Mouse (Mus musculus) heart, embryonic 14.5 days (tissue): Measurements from ENCODE around the gene Fancl. TPM values are rescaled to one million over a fixed set of nuclear protein-coding genes. Genes with fewer than 3 reads are reported as not detected.

Experiments
- ATAC-seq: fragments of 200-750 bp; cut with Nextera tagmentation; 2 replicates; pipeline ENCODE4 v1.8.0; 2017; ENCODE audit warnings: low read depth, moderate TSS enrichment; ENCODE audit not compliant: insufficient number of reproducible peaks, insufficient read depth, low FRiP score
- H3K27ac ChIP-seq, 2 experiments: fragments of 200-500 bp in 1 of 2; fragments of 300-500 bp in 1 of 2; sonication (generic) in 1 of 2; replicated peaks in 1 of 2; 2 replicates each; pipeline ENCODE4 v1.5.1; 2012 to 2014; ENCODE audit warnings: low read depth in 2 of 2, low read length in 2 of 2, control low read depth in 1 of 2, mild to moderate bottlenecking in 1 of 2, mixed read lengths in 1 of 2; ENCODE audit not compliant: control insufficient read depth in 1 of 2, insufficient read depth in 1 of 2
- H3K27me3 ChIP-seq: fragments of 300-500 bp; sonication (generic); 2 replicates; pipeline ENCODE4 v1.6.1; 2014; ENCODE audit warnings: mild to moderate bottlenecking, low read length, control low read depth; ENCODE audit not compliant: control insufficient read depth, insufficient read depth
- H3K36me3 ChIP-seq: fragments of 300-500 bp; sonication (generic); 2 replicates; pipeline ENCODE4 v1.6.1; 2014; ENCODE audit warnings: mild to moderate bottlenecking, control low read depth, low read length, mixed read lengths; ENCODE audit not compliant: control insufficient read depth, insufficient read depth
- H3K4me1 ChIP-seq, 2 experiments: fragments of 200-500 bp in 1 of 2; fragments of 300-500 bp in 1 of 2; sonication (generic) in 1 of 2; 2 replicates each; pipeline ENCODE4 v1.6.1; 2012 to 2014; ENCODE audit warnings: low read length in 2 of 2, control low read depth in 1 of 2, mixed read lengths in 1 of 2; ENCODE audit not compliant: control insufficient read depth in 2 of 2, insufficient read depth in 2 of 2
- H3K4me2 ChIP-seq: fragments of 300-500 bp; sonication (generic); 2 replicates; pipeline ENCODE4 v1.6.1; 2014; ENCODE audit warnings: mild to moderate bottlenecking, low read length
- H3K4me3 ChIP-seq, 2 experiments: fragments of 200-500 bp in 1 of 2; fragments of 300-500 bp in 1 of 2; sonication (generic) in 1 of 2; 2 replicates each; pipeline ENCODE4 v1.5.1; 2012 to 2014; ENCODE audit warnings: low read length in 2 of 2, mild to moderate bottlenecking in 2 of 2, control low read depth in 1 of 2, low read depth in 1 of 2, moderate library complexity in 1 of 2; ENCODE audit not compliant: control insufficient read depth in 1 of 2, insufficient read depth in 1 of 2
- H3K9ac ChIP-seq: fragments of 300-500 bp; sonication (generic); 2 replicates; pipeline ENCODE4 v1.6.1; 2014; ENCODE audit warnings: mild to moderate bottlenecking, low read length
- H3K9me3 ChIP-seq: fragments of 300-500 bp; sonication (generic); 2 replicates; pipeline ENCODE4 v1.6.1; 2016; ENCODE audit warnings: low read length, control low read depth; ENCODE audit not compliant: control insufficient read depth
- WGBS: fragments of 180-500 bp; shearing (Covaris S2); extraction: QIAGEN DNeasy Blood & Tissue Kit; methylation state at CpG from one replicate; pipeline ENCODE4 v1.1.7; 2014; 5-methylcytosine and 5-hydroxymethylcytosine counted together
- polyA plus RNA-seq: library from polyadenylated mRNA; unstranded; fragments of >200 nt; fragmentation: Nextera tagmentation; extraction: Ambion mirVana; gene quantifications from 2 replicates; pipeline ENCODE4 v1.2.1, GENCODE M21; 2014

Fancl gene
- polyA plus RNA-seq, 1 experiment from 2014 or later = 23.8 TPM

DNA sequence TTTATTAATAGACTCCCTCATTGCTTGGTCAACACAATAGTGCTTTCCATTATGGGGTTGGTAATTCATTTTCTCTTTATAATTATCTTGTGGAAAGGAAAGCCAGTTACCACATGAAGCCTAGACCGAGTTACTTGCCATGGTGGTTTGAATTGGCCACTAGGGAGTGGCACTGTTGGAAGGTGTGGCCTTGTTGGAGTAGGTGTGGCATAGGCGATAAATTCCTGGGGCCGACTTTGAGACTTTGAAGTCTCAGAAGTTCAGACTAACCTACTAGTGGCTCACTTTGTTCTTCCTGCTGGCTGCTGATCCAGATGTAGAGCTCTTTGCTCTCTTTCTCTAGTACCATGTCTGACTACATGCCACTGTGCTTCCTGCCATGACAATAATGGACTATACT, 63.9 kb downstream of the Fancl start:
- no peak for ATAC-seq
- H3K9me3 ChIP-seq = no peaks in the 10 kb centered on the region
- H3K9ac ChIP-seq = no peak overlapping the region
- no peak overlapping the region for H3K27ac ChIP-seq
- no peaks in the 10 kb centered on the region for H3K27me3 ChIP-seq
- no peak overlapping the region for H3K4me3 ChIP-seq
- H3K4me2 ChIP-seq = no peak overlapping the region
- no peaks in the 10 kb centered on the region for H3K36me3 ChIP-seq
- H3K4me1 ChIP-seq = peaks cover 2 to 6% of the 10 kb centered on the region in 2 experiments; a peak in 3 of 4 replicates
- WGBS = 77% methylated on average over 3 of the region's 3 CpGs

DNA sequence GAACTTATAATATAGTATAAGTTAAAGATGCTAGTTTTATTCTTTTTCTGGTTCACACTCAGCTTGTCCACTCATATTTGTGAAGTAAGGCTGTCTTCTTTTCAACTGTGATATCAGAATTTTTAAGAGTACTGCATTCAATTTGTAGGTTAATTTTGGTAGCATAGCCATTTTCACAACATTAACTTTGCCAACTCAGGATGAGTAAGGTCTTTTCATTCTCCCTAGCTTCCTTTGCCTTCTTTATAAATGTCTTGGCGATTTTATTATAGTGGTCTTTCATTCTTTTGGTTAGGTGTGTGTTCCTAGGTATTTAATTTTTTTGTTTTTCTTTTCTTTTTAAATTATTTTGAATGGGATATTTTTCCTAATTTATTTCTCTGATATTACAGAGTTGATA, 64.7 kb downstream of the Fancl start:
- 91% methylated on average over 1 of the region's 1 CpGs for WGBS
- H3K4me3 ChIP-seq = no peak overlapping the region
- no peak for ATAC-seq

DNA sequence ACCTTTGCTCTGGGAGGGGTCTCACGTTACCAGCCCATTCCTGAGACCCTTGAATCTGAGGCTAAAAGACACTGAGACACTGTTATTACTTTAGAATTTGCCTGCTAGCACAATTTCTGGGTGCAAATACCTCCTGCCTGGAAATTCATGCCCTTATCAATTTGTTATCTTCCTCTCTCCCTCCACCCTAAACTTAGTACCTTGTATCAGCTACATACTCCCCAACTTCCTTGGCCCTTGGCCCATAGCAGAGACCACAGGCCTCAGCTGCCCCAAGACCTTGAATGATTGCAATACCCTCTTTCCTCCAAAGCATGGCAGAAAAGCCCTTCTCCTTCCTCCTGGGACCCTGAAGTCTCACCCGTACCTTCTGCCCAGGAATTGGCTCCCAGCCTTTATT, 65.3 kb downstream of the Fancl start:
- 80% methylated on average over 2 of the region's 2 CpGs for WGBS

More for the DNA sequence above, 64.7 kb downstream of the Fancl start:
- Histone ChIP-seq H3K36me3 (no peaks in the 10 kb centered on the region), H3K4me1 (peaks cover 2 to 6% of the 10 kb centered on the region in 2 experiments; a peak in 3 of 4 replicates), H3K27me3 (no peaks in the 10 kb centered on the region), H3K4me2 (no peak overlapping the region), H3K9me3 (no peaks in the 10 kb centered on the region), H3K9ac (no peak overlapping the region), H3K27ac (no peak overlapping the region)

DNA sequence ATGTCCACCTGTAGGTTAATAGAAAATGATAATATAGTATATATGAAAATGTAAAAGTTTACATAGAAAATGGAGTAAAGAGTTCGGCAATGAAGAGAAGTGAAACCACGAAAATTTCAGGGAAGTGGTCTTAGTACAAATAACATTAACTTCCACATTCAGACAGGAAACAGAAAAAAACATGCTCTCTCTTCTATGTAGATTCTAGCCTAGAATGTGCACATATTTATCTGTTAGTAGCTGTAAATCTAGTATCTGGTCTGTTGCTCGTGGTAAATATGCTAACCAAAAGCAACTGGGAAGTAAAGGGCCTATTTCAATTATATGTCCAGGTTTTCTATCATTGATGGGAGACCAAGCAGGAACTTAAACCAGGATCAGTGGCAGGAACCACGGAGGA, 66.8 kb downstream of the Fancl start:
- no peak overlapping the region for H3K4me2 ChIP-seq
- H3K36me3 ChIP-seq = no peaks in the 10 kb centered on the region
- H3K27ac ChIP-seq = no peak overlapping the region
- peaks cover 2 to 6% of the 10 kb centered on the region in 2 experiments; a peak in 3 of 4 replicates for H3K4me1 ChIP-seq
- H3K4me3 ChIP-seq = no peak overlapping the region
- no peaks in the 10 kb centered on the region for H3K9me3 ChIP-seq
- ATAC-seq = no peak
- WGBS = 89% methylated on average over 4 of the region's 4 CpGs
- H3K27me3 ChIP-seq = no peaks in the 10 kb centered on the region
- H3K9ac ChIP-seq = no peak overlapping the region

More for the DNA sequence above, 65.3 kb downstream of the Fancl start:
- no peak overlapping the region for H3K27ac ChIP-seq
- H3K4me2 ChIP-seq = no peak overlapping the region
- no peaks in the 10 kb centered on the region for H3K36me3 ChIP-seq
- no peak overlapping the region for H3K4me3 ChIP-seq
- H3K4me1 ChIP-seq = peaks cover 2 to 6% of the 10 kb centered on the region in 2 experiments; a peak in 3 of 4 replicates
- no peak for ATAC-seq
- no peak overlapping the region for H3K9ac ChIP-seq
- H3K9me3 ChIP-seq = no peaks in the 10 kb centered on the region
- no peaks in the 10 kb centered on the region for H3K27me3 ChIP-seq

DNA sequence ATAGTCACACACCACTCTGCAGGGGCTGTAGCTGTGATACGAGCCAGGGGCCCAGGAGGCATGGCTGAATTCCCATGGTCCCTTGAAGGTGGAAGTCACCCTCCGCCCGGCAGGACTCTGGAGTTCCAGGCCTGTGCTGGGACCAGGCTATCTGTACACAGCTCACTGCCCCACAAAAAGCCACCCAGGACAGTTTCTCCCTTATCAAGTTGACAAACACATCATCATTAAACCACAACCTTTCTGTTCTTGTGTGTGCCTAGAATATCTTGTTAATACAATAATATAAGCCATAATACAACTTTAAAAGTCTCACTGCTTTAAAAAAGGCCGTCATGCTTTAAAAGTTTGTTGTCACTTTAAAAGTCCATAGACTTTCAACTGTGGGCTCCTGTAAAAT, 68.1 kb downstream of the Fancl start:
- WGBS = 76% methylated on average over 4 of the region's 4 CpGs
- Histone ChIP-seq H3K9me3 (no peaks in the 10 kb centered on the region), H3K4me1 (peaks cover 2 to 6% of the 10 kb centered on the region in 2 experiments; a peak in 3 of 4 replicates), H3K4me3 (no peak overlapping the region), H3K36me3 (no peaks in the 10 kb centered on the region), H3K9ac (no peak overlapping the region), H3K27ac (no peak overlapping the region), H3K27me3 (no peaks in the 10 kb centered on the region), H3K4me2 (no peak overlapping the region)
- no peak for ATAC-seq

DNA sequence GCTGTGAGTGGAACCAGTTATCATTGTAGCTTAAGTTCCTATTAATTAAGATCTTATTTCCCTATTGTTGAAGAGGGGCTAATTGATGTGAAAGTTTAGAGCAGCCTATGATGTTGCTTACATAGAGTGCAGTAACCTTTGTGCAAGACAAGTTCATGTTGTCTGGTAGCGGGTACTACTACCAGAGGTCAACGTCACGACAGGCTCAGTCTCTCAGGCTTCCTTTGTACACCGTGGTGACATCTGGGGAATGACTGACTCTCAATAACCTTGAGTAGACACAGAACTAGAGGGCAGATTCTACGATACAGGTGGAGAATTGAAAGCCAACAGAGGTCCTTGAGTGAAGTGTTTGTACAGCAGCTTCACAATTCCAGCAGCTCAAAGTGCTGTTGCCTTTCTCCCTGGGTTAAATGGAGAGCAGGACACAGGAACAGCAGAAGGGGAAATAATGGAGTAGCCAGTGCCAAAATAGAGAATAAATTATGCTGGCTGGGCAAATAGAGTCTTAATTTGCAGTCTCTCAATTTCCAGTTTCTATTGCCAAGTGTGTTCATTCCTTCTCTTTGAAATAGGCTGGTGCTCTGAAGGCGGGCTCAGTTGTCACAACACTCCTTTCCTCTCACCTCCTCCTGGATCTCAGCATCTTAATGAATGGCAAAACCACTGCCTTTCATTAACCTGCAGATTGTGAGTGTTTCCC, 91.3 kb downstream of the Fancl start:
- Histone ChIP-seq H3K27me3 (no peaks in the 10 kb centered on the region), H3K4me3 (no peak overlapping the region), H3K4me2 (no peak overlapping the region), H3K9me3 (no peaks in the 10 kb centered on the region), H3K4me1 (no peaks in the 10 kb centered on the region), H3K9ac (no peak overlapping the region), H3K27ac (no peak overlapping the region), H3K36me3 (peaks cover 29% of the 10 kb centered on the region)
- no peak for ATAC-seq
- 65% methylated on average over 6 of the region's 6 CpGs for WGBS

DNA sequence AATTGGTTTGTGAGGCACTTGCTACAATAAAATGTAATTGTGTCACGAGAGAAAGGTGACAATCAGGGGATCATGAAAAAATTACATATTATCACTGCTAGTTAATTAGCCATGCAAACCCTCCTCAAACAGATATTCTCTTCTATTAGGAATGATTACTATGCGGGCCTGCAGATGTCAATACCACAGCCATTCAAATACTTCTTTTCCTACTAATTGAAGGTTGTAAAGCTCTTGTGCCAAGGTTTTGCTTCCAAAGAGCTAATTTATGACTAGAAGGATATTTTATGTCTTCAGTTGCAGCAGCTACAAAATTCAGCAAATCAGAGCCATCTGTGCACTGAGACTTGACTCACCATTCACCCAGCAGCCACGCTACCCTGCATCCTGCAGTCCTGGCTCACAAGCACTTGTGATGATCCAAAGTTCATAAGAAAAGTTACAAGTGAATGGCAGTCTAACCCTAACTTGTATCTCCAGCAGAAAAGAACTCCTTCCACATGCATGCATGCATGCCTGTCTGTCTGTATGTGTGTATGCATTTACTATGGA, 95.8 kb downstream of the Fancl start:
- Histone ChIP-seq H3K9me3 (no peaks in the 10 kb centered on the region), H3K4me3 (no peak overlapping the region), H3K27ac (no peak overlapping the region), H3K4me2 (no peak overlapping the region), H3K27me3 (no peaks in the 10 kb centered on the region), H3K36me3 (0 out of 2 replicates have a peak, but pooled peaks cover 7% of the 10 kb centered on the region), H3K9ac (no peak overlapping the region), H3K4me1 (no peaks in the 10 kb centered on the region)
- WGBS = 84% methylated on average over 3 of the region's 3 CpGs
- ATAC-seq = no peak
